Mouse (Mus musculus): ENCODE data around the gene Atp6v0a4. TPM values are rescaled to one million over a fixed set of nuclear protein-coding genes. Genes with fewer than 3 reads are reported as not detected.
A peak's percentile ranks its signal among the peaks of the same experiment; 100 is the strongest.

Gene Atp6v0a4
- polyA plus RNA-seq, 1 experiment from 2014 or later, result 2.6 TPM

GRCm38 (mm10) chr6:38134806-38135559 is 10.6 kb upstream of the Atp6v0a4 start:
- WGBS, result 90% methylated on average over 8 of the region's 8 CpGs
- no peak overlapping the region for H3K4me3 ChIP-seq (ENCODE audit: low read length)
- no peak overlapping the region for H3K9ac ChIP-seq (ENCODE audit: low read depth, low read length)
- H3K4me2 ChIP-seq (replicated peaks; ENCODE audit: low read depth, low read length), result no peak overlapping the region
- H3K27ac ChIP-seq (ENCODE audit: low read depth, low read length), result no peak overlapping the region
- no peaks in the 10 kb centered on the region for H3K4me1 ChIP-seq (ENCODE audit: control insufficient read depth, insufficient read depth, low read length)
- no peak for ATAC-seq (ENCODE audit: low FRiP score, low TSS enrichment)
- H3K36me3 ChIP-seq (ENCODE audit: control insufficient read depth, insufficient read depth, low read length), result peaks cover 34% of the 10 kb centered on the region
- no peaks in the 10 kb centered on the region for H3K27me3 ChIP-seq (ENCODE audit: control insufficient read depth, insufficient read depth, low read length)
- H3K9me3 ChIP-seq (ENCODE audit: control insufficient read depth, low read length), result peaks cover 3% of the 10 kb centered on the region; the same call in 1 of the 2 replicates

- H3K4me1 ChIP-seq (ENCODE audit: control insufficient read depth, insufficient read depth, low read length), result no peaks in the 10 kb centered on the region
- peaks cover 50% of the 10 kb centered on the region for H3K36me3 ChIP-seq (ENCODE audit: control insufficient read depth, insufficient read depth, low read length)
- no peak overlapping the region for H3K4me3 ChIP-seq (ENCODE audit: low read length)
- WGBS, result 78% methylated on average over 4 of the region's 4 CpGs
- H3K27ac ChIP-seq (ENCODE audit: low read depth, low read length), result no peak overlapping the region
- no peak overlapping the region for H3K4me2 ChIP-seq (replicated peaks; ENCODE audit: low read depth, low read length)
- H3K27me3 ChIP-seq (ENCODE audit: control insufficient read depth, insufficient read depth, low read length), result no peaks in the 10 kb centered on the region
- ATAC-seq (ENCODE audit: low FRiP score, low TSS enrichment), result no peak
- peaks cover 5% of the 10 kb centered on the region; the same call in 1 of the 2 replicates for H3K9me3 ChIP-seq (ENCODE audit: control insufficient read depth, low read length)
- H3K9ac ChIP-seq (ENCODE audit: low read depth, low read length), result no peak overlapping the region
These were observed 7.4 kb upstream of the Atp6v0a4 start for GRCm38 (mm10) chr6:38131801-38132231.

- no peak overlapping the region for H3K27ac ChIP-seq (ENCODE audit: low read depth, low read length)
- no peak overlapping the region for H3K4me2 ChIP-seq (replicated peaks; ENCODE audit: low read depth, low read length)
- peaks cover 32% of the 10 kb centered on the region for H3K36me3 ChIP-seq (ENCODE audit: control insufficient read depth, insufficient read depth, low read length)
- no peak for ATAC-seq (ENCODE audit: low FRiP score, low TSS enrichment)
- 96% methylated on average over 5 of the region's 5 CpGs for WGBS
- no peaks in the 10 kb centered on the region for H3K4me1 ChIP-seq (ENCODE audit: control insufficient read depth, insufficient read depth, low read length)
- H3K9ac ChIP-seq (ENCODE audit: low read depth, low read length), result no peak overlapping the region
- H3K9me3 ChIP-seq (ENCODE audit: control insufficient read depth, low read length), result peaks cover 5% of the 10 kb centered on the region; the same call in 1 of the 2 replicates
- no peak overlapping the region for H3K4me3 ChIP-seq (ENCODE audit: low read length)
- H3K27me3 ChIP-seq (ENCODE audit: control insufficient read depth, insufficient read depth, low read length), result no peaks in the 10 kb centered on the region
These were observed 5.5 kb upstream of the Atp6v0a4 start for GRCm38 (mm10) chr6:38129883-38130282.

GRCm38 (mm10) chr6:38128115-38128514 is 3.7 kb upstream of the Atp6v0a4 start:
- H3K9me3 ChIP-seq (ENCODE audit: control insufficient read depth, low read length), result peaks cover 5% of the 10 kb centered on the region; the same call in 1 of the 2 replicates
- H3K27me3 ChIP-seq (ENCODE audit: control insufficient read depth, insufficient read depth, low read length), result no peaks in the 10 kb centered on the region
- H3K4me1 ChIP-seq (ENCODE audit: control insufficient read depth, insufficient read depth, low read length), result peaks cover 13% of the 10 kb centered on the region
- no peak overlapping the region for H3K4me2 ChIP-seq (replicated peaks; ENCODE audit: low read depth, low read length)
- no peak overlapping the region for H3K9ac ChIP-seq (ENCODE audit: low read depth, low read length)
- WGBS, result 86% methylated on average over 14 of the region's 14 CpGs
- no peak for ATAC-seq (ENCODE audit: low FRiP score, low TSS enrichment)
- no peak overlapping the region for H3K4me3 ChIP-seq (ENCODE audit: low read length)
- no peak overlapping the region for H3K27ac ChIP-seq (ENCODE audit: low read depth, low read length)
- H3K36me3 ChIP-seq (ENCODE audit: control insufficient read depth, insufficient read depth, low read length), result peaks cover 28% of the 10 kb centered on the region

- Histone ChIP-seq H3K4me3 (ENCODE audit: low read length) (no peak overlapping the region), H3K4me1 (ENCODE audit: control insufficient read depth, insufficient read depth, low read length) (peaks cover 17% of the 10 kb centered on the region), H3K4me2 (replicated peaks; ENCODE audit: low read depth, low read length) (no peak overlapping the region), H3K9me3 (ENCODE audit: control insufficient read depth, low read length) (peaks cover 3% of the 10 kb centered on the region; the same call in 1 of the 2 replicates), H3K9ac (ENCODE audit: low read depth, low read length) (no peak overlapping the region), H3K27ac (ENCODE audit: low read depth, low read length) (no peak overlapping the region), H3K36me3 (ENCODE audit: control insufficient read depth, insufficient read depth, low read length) (peaks cover 24% of the 10 kb centered on the region), H3K27me3 (ENCODE audit: control insufficient read depth, insufficient read depth, low read length) (no peaks in the 10 kb centered on the region)
- ATAC-seq (ENCODE audit: low FRiP score, low TSS enrichment), result no peak
- WGBS, result 93% methylated on average over 3 of the region's 3 CpGs
These were observed 1.1 kb upstream of the Atp6v0a4 start for GRCm38 (mm10) chr6:38125462-38125861.

GRCm38 (mm10) chr6:38124882-38125281 is 496 bp upstream of the Atp6v0a4 start:
- H3K4me1 ChIP-seq (ENCODE audit: control insufficient read depth, insufficient read depth, low read length), result peaks cover 19% of the 10 kb centered on the region
- WGBS, result 96% methylated on average over 5 of the region's 5 CpGs

GRCm38 (mm10) chr6:38123471-38124206 is 747 bp downstream of the Atp6v0a4 start:
- no peak overlapping the region for H3K4me2 ChIP-seq (replicated peaks; ENCODE audit: low read depth, low read length)
- peaks cover 19% of the 10 kb centered on the region for H3K4me1 ChIP-seq (ENCODE audit: control insufficient read depth, insufficient read depth, low read length)
- no peaks in the 10 kb centered on the region for H3K9me3 ChIP-seq (ENCODE audit: control insufficient read depth, low read length)
- H3K27me3 ChIP-seq (ENCODE audit: control insufficient read depth, insufficient read depth, low read length), result no peaks in the 10 kb centered on the region
- peak overlapping the region; percentile 24; the same call in 1 of the 2 replicates for H3K27ac ChIP-seq (ENCODE audit: low read depth, low read length)
- no peak for ATAC-seq (ENCODE audit: low FRiP score, low TSS enrichment)
- WGBS, result 58% methylated on average over 18 of the region's 18 CpGs
- H3K9ac ChIP-seq (ENCODE audit: low read depth, low read length), result no peak overlapping the region
- peaks cover 15% of the 10 kb centered on the region for H3K36me3 ChIP-seq (ENCODE audit: control insufficient read depth, insufficient read depth, low read length)
- no peak overlapping the region for H3K4me3 ChIP-seq (ENCODE audit: low read length)

More at GRCm38 (mm10) chr6:38124882-38125281, 496 bp upstream of the Atp6v0a4 start:
- Histone ChIP-seq H3K4me2 (replicated peaks; ENCODE audit: low read depth, low read length) (no peak overlapping the region), H3K27me3 (ENCODE audit: control insufficient read depth, insufficient read depth, low read length) (no peaks in the 10 kb centered on the region), H3K4me3 (ENCODE audit: low read length) (no peak overlapping the region), H3K9me3 (ENCODE audit: control insufficient read depth, low read length) (peaks cover 1% of the 10 kb centered on the region; the same call in 1 of the 2 replicates), H3K27ac (ENCODE audit: low read depth, low read length) (no peak overlapping the region), H3K9ac (ENCODE audit: low read depth, low read length) (no peak overlapping the region), H3K36me3 (ENCODE audit: control insufficient read depth, insufficient read depth, low read length) (peaks cover 19% of the 10 kb centered on the region)
- ATAC-seq (ENCODE audit: low FRiP score, low TSS enrichment), result no peak

- H3K27me3 ChIP-seq (ENCODE audit: control insufficient read depth, insufficient read depth, low read length), result no peaks in the 10 kb centered on the region
- peaks cover 19% of the 10 kb centered on the region for H3K4me1 ChIP-seq (ENCODE audit: control insufficient read depth, insufficient read depth, low read length)
- no peak overlapping the region for H3K9ac ChIP-seq (ENCODE audit: low read depth, low read length)
- ATAC-seq (ENCODE audit: low FRiP score, low TSS enrichment), result no peak
- H3K36me3 ChIP-seq (ENCODE audit: control insufficient read depth, insufficient read depth, low read length), result peaks cover 7% of the 10 kb centered on the region; the same call in 1 of the 2 replicates
- H3K4me2 ChIP-seq (replicated peaks; ENCODE audit: low read depth, low read length), result no peak overlapping the region; the same call in 1 of the 2 replicates
- no peak overlapping the region for H3K27ac ChIP-seq (ENCODE audit: low read depth, low read length)
- no peaks in the 10 kb centered on the region for H3K9me3 ChIP-seq (ENCODE audit: control insufficient read depth, low read length)
- WGBS, result 60% methylated on average over 6 of the region's 6 CpGs
- H3K4me3 ChIP-seq (ENCODE audit: low read length), result no peak overlapping the region
These were observed 1.6 kb downstream of the Atp6v0a4 start for GRCm38 (mm10) chr6:38122791-38123190.

DNA sequence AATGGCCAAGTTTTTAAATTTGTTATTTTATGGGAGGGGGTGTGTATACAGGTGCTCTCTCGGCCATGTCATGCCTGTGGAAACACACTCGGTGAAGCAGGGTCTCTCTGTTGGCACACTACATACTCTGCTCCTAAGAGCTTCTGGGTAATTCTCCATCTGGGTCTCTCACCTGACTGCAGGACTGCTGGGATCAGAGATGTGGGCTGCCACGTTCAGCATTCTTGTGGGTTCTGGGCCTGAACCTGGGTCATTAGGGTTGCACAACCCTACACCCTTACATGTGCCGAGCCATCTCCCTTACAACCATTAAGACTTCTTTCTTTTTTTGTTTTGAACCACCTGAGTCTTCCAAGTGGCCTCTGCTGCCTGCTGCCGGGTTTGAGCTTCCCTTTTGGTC is 2.5 kb downstream of the Atp6v0a4 start:
- H3K27me3 ChIP-seq (ENCODE audit: control insufficient read depth, insufficient read depth, low read length), result no peaks in the 10 kb centered on the region
- H3K4me2 ChIP-seq (replicated peaks; ENCODE audit: low read depth, low read length), result no peak overlapping the region
- no peaks in the 10 kb centered on the region for H3K9me3 ChIP-seq (ENCODE audit: control insufficient read depth, low read length)
- H3K36me3 ChIP-seq (ENCODE audit: control insufficient read depth, insufficient read depth, low read length), result no peaks in the 10 kb centered on the region; the same call in 1 of the 2 replicates
- H3K27ac ChIP-seq (ENCODE audit: low read depth, low read length), result 0 out of 2 replicates have a peak overlapping the region, but pooled peaks have one; percentile 13
- 63% methylated on average over 5 of the region's 5 CpGs for WGBS
- no peak for ATAC-seq (ENCODE audit: low FRiP score, low TSS enrichment)
- no peak overlapping the region for H3K4me3 ChIP-seq (ENCODE audit: low read length)
- H3K4me1 ChIP-seq (ENCODE audit: control insufficient read depth, insufficient read depth, low read length), result peaks cover 19% of the 10 kb centered on the region
- H3K9ac ChIP-seq (ENCODE audit: low read depth, low read length), result no peak overlapping the region

All from kidney, embryonic 14.5 days (tissue).